Mouse (Mus musculus) E14TG2a.4 (cell line): ENCODE results near the gene Cstf3.

ENCODE experiments used
- H3K27me3 ChIP-seq: 2 replicates; pipeline ENCODE4 v1.6.1; 2014; ENCODE audit warnings: low read length, control low read depth; ENCODE audit not compliant: insufficient read depth
- H3K36me3 ChIP-seq: 2 replicates; pipeline ENCODE4 v1.6.1; 2014; ENCODE audit warnings: low read length, control low read depth; ENCODE audit not compliant: insufficient read depth
- H3K4me1 ChIP-seq: replicated peaks from 2 replicates; pipeline ENCODE4 v1.6.1; 2014; ENCODE audit warnings: low read depth, low read length, control low read depth
- H3K4me3 ChIP-seq: replicated peaks from 2 replicates; pipeline ENCODE4 v1.5.1; 2014; ENCODE audit warnings: mild to moderate bottlenecking, low read length
- H3K9me3 ChIP-seq: 2 replicates; pipeline ENCODE4 v1.6.1; 2014; ENCODE audit warnings: low read length, control low read depth
- CTCF ChIP-seq: conservative IDR thresholded peaks from 2 replicates; pipeline ENCODE4 v1.5.1; 2014; ENCODE audit warnings: low read length
- NANOG ChIP-seq: IDR thresholded peaks from 2 replicates; pipeline ENCODE4 v1.6.1; 2014; ENCODE audit warnings: borderline replicate concordance, low read length, mixed read lengths
- POU5F1 ChIP-seq: IDR thresholded peaks from 2 replicates; pipeline ENCODE4 v1.6.1; 2014; ENCODE audit warnings: low read length, borderline replicate concordance

Gene Cstf3

DNA sequence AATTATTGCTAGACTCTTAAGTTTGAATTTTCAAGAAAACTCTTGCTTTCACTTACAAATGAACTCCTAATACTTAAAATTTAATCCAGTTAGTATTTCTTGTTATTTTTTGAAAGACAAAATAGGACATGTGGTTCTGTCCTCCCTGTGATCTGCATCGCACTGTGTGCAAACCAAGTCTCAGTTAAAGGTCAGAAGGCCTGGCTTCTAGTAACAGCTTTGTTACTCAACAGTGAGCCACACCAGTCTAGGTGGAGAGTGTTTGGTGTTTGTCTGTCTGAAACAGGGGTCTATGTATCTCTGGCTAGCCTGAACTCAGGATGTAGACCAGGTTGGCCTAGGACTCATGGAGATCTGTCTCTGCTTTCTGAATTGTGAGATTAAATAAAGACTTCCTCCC, 68.3 kb downstream of the Cstf3 start:
- no peak overlapping the region for H3K4me3 ChIP-seq
- no peaks in the 10 kb centered on the region for H3K4me1 ChIP-seq
- H3K9me3 ChIP-seq: no peaks in the 10 kb centered on the region
- H3K36me3 ChIP-seq: peaks cover 82% of the 10 kb centered on the region
- H3K27me3 ChIP-seq: no peaks in the 10 kb centered on the region
- TF ChIP-seq CTCF (no peak), NANOG (no peak), POU5F1 (no peak)

DNA sequence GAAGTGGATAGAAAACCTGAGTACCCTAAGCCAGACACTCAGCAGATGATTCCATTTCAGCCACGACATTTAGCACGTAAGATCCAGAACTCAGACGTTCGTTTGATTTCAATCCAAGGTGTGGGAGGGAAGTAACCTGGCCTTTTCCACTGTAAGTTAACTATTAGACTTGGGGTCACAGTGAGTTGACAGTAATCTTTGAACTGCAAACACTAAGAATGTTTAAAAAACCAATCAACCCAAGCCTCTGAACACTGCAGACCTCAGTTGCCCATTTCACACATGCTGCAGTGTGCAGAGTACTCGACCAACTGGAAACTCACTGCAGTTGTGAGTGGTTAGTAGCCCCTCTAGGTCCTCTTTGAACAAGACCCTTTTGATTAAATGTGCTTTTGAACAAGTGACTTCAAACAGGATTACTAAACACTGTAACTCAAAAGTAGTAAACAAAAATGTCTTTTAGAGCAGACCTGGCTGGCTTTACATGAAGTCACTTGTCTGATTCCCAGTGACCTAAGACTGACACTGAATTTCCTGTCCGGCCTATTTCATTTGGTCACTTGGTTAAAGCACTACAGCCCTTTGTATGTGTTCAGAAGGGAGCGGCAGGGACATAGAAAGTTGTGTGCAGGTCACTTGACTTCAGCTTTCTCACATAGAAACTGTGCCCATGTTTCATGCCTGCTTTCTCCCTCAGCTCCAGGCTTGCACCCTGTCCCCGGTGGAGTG, 73.2 kb downstream of the Cstf3 start:
- Histone ChIP-seq H3K4me1 (0 out of 2 replicates have a peak, but pooled peaks cover 3% of the 10 kb centered on the region), H3K4me3 (no peak overlapping the region), H3K27me3 (no peaks in the 10 kb centered on the region), H3K9me3 (no peaks in the 10 kb centered on the region), H3K36me3 (peaks cover 60% of the 10 kb centered on the region)
- TF ChIP-seq CTCF (no peak), POU5F1 (no peak), NANOG (no peak)

DNA sequence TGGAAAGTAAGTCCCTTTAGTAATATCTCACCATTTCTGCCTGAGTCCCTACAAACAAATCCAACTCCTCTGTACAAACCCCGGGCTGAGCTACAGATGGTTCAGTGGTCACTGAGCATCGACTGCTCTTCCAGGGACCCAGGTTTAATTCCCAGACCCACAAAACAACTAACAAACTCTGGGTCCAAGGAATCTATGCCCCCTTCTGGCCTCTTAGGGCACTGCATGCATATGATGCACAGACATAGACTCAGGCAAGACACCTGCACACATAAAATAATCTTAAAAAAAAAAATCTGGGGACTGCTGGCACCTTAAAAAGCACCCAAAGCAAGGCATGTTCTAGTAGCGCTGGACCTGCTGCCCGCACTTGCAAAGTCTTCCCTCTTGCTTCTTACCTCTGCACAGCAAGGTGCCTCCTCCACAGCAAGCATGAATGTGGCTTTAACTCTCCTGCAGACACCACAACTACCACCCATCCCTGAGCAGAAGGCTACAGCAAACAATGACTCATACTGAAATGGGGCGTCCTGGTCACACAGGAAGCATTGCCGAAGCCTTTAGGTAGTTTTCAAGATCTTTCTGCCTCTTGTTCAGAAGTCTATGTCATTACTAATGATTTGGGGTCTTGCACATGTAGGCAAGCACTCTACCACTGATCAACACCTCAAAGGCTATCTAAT, 78.9 kb downstream of the Cstf3 start:
- TF ChIP-seq NANOG: no peak
- peak; percentile 64 for TF ChIP-seq CTCF
- peaks cover 14% of the 10 kb centered on the region for H3K36me3 ChIP-seq
- H3K9me3 ChIP-seq: no peaks in the 10 kb centered on the region

DNA sequence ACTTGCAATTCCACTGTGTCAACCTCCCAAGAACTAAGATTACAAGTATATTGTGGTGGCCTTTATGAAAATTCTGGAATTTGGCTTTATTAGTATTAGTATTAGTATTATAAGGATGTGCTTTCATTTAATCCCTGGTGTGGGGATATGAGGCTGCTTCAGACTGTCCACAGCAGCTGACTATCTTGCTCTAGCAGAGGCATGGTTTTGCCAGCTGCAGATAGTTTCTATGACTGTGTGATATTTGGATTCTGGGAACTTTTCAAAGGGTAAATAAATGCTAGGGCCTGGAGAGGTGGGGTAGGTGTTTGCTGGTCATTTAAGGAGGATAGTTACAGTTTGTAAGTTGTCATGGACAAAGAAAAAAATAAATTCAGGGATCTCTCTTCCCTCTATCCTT, 81.4 kb downstream of the Cstf3 start:
- H3K4me1 ChIP-seq: peaks cover 8% of the 10 kb centered on the region; the same call in 1 of the 2 replicates
- TF ChIP-seq NANOG (no peak), CTCF (no peak), POU5F1 (no peak)
- H3K9me3 ChIP-seq: no peaks in the 10 kb centered on the region
- no peak overlapping the region for H3K4me3 ChIP-seq
- no peaks in the 10 kb centered on the region for H3K27me3 ChIP-seq
- H3K36me3 ChIP-seq: no peaks in the 10 kb centered on the region

More for the DNA sequence above, 78.9 kb downstream of the Cstf3 start:
- Histone ChIP-seq H3K4me1 (peaks cover 8% of the 10 kb centered on the region; the same call in 1 of the 2 replicates), H3K27me3 (no peaks in the 10 kb centered on the region), H3K4me3 (no peak overlapping the region)

DNA sequence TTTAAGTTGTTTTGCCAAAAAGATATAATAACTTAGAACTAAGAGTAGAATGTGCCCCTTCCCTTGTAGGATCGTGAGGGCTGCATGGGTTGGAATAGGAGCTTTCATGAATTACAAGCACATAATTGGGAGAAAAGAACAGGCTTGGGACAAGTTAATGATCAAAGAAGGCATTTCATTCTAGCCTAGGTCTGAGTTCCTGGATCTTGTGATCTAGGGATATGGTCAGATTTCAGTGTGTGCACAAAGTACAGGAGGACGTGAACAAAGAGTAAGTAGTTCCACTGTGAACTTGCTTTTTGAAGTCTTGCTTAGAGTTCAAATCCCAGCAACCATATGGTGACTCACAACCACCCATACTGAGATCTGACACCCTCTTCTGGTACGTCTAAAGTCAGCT, 87.0 kb downstream of the Cstf3 start:
- Histone ChIP-seq H3K4me1 (peaks cover 11% of the 10 kb centered on the region), H3K27me3 (peaks cover 18% of the 10 kb centered on the region), H3K36me3 (no peaks in the 10 kb centered on the region), H3K4me3 (no peak overlapping the region), H3K9me3 (no peaks in the 10 kb centered on the region)
- TF ChIP-seq POU5F1: no peak
- TF ChIP-seq NANOG: no peak
- TF ChIP-seq CTCF: no peak

DNA sequence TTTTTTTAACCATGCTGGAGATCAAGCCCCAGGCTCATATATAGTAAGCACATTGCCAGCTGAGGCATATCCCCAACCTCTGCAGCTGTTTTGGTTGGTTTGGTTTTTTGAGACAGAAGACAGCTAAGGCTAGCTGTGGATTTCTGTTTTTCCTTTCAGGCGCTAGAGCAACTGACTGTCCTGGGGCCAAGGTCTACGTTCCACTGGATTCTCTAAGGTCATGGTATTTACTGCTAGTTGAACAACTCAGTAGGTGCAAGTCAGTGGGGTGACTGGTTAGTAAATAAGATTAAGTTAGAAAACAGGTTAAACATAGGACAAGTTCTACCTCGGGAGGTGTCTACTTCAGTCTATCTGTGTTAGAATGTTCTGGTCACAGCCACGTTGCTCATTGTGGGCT, 94.4 kb downstream of the Cstf3 start:
- H3K4me3 ChIP-seq: no peak overlapping the region
- TF ChIP-seq NANOG (no peak), CTCF (no peak), POU5F1 (no peak)
- H3K9me3 ChIP-seq: no peaks in the 10 kb centered on the region
- peaks cover 35% of the 10 kb centered on the region for H3K27me3 ChIP-seq
- H3K4me1 ChIP-seq: peaks cover 25% of the 10 kb centered on the region
- no peaks in the 10 kb centered on the region for H3K36me3 ChIP-seq

DNA sequence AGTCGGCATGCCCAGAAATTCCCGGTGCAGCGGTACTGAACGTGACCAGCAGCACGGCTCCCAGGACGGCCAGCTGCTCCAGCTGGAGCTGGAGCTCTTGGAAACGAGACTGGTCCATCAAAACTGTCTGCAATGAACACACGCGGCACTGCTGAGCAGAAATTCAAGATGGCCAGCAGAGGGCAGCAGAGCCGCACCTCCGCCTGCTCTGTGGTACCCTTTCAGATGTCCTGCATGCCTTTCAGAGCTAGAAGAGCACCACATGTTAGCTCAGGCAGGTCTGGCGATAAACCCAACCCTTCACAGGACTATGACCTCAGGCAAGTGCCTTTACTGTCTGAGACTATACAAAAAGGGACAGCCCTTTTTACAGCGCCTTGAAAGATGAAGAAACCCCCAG, 95.1 kb downstream of the Cstf3 start:
- Histone ChIP-seq H3K9me3 (no peaks in the 10 kb centered on the region), H3K27me3 (peaks cover 31% of the 10 kb centered on the region), H3K4me1 (peaks cover 25% of the 10 kb centered on the region), H3K36me3 (no peaks in the 10 kb centered on the region), H3K4me3 (no peak overlapping the region)
- TF ChIP-seq CTCF (peak; percentile 75), NANOG (no peak), POU5F1 (no peak)

DNA sequence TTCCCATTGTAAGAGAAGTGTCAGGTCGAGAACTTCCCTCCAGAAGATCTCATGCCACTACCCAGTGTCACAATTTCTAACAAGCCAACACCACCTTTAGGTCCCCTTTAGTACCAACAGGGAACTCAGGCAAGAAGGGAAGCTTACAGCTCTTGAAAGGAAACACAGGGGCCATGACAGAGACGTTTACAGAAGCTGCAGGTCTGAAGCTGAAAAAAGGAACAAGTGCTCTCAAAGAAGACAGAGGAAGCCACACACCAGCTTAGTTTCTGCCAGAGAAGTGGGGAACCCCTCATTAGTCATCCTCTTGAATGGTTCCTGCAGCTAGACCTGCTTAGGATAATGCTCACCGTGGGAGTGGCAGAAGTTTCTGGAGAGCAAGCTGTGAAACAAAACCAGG, 96.9 kb downstream of the Cstf3 start:
- no peaks in the 10 kb centered on the region for H3K9me3 ChIP-seq
- no peak overlapping the region for H3K4me3 ChIP-seq
- H3K36me3 ChIP-seq: no peaks in the 10 kb centered on the region
- H3K27me3 ChIP-seq: peaks cover 17% of the 10 kb centered on the region
- no peak for TF ChIP-seq CTCF
- TF ChIP-seq NANOG: no peak
- TF ChIP-seq POU5F1: no peak
- H3K4me1 ChIP-seq: peaks cover 14% of the 10 kb centered on the region
